Comparison of ENCODE assay signal across 11 mouse cellular contexts in the genomic region with DNA sequence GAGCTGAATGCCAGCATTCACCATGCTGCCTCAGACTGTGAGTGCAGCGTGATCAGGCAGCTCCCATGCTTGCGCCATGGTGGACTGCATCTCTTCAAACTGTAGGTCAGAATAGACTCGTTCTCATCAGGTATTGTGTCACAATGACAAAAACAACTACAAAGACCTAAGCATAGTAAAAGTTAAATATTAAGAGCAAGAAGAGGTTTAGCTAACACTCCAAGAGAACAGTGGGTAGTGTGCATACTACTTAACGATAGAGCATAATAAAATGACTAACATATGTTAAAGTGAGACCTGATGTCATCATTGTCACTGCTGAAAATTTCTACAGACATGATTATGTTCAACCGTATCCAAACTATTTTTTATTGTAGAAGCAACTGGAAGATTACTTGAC.
"Had no signal": no experiment of that assay in that cellular context is flagged by ENCODE, and none has a peak within 500 bp of the region (broad histone marks: within the 10 kb centered on the region; RNA-seq: fewer than 3 reads in every experiment).

No protein-coding gene starts in this region.

- H3K9me3 ChIP-seq: limb, embryonic 12.5 days; limb, embryonic 15.5 days; liver, embryonic 12.5 days; liver, embryonic 15.5 days had no signal

- H3K4me2 ChIP-seq: limb, embryonic 12.5 days; limb, embryonic 15.5 days; liver, embryonic 12.5 days; liver, embryonic 15.5 days; lung, embryonic 14.5 days; midbrain, embryonic 11.5 days had no signal

- H3K27ac ChIP-seq: kidney, postnatal 0 days; limb, embryonic 12.5 days; limb, embryonic 15.5 days; liver, embryonic 12.5 days had no signal

- H3K36me3 ChIP-seq: limb, embryonic 12.5 days; liver, embryonic 12.5 days; liver, embryonic 15.5 days had no signal

- DNase-seq: kidney, adult 2 months; kidney, postnatal 25 days; lung, embryonic 14.5 days; thymus, adult 18-20 months had no signal

- H3K4me3 ChIP-seq: limb, embryonic 12.5 days; limb, embryonic 15.5 days; liver, embryonic 12.5 days; liver, embryonic 15.5 days had no signal

- H3K27me3 ChIP-seq: limb, embryonic 12.5 days; limb, embryonic 15.5 days; liver, embryonic 12.5 days; liver, embryonic 15.5 days had no signal

- H3K9ac ChIP-seq: limb, embryonic 12.5 days; limb, embryonic 15.5 days; liver, embryonic 12.5 days; liver, embryonic 15.5 days; lung, embryonic 14.5 days had no signal

- ATAC-seq: intestine, postnatal 0 days; liver, embryonic 12.5 days had no signal

- H3K4me1 ChIP-seq: limb, embryonic 12.5 days; limb, embryonic 15.5 days had no signal
